Mouse (Mus musculus): ENCODE measurements around the gene Plppr3.

- TF ChIP-seq CEBPB (IDR thresholded peaks at IDR 0.05; ENCODE audit: low read depth) (no peak), CTCF (IDR thresholded peaks at IDR 0.05; ENCODE audit: control insufficient read depth, insufficient read depth, insufficient read length) (no peak), MYOD1 (IDR thresholded peaks at IDR 0.05; ENCODE audit: control insufficient read depth, insufficient read length, low read depth) (no peak)
These were observed 7.5 kb upstream of the Plppr3 start for GRCm38 (mm10) chr10:79881981-79882380.

Measured in C2C12 (cell line).